Mouse (Mus musculus) adrenal gland, postnatal 4 days (tissue): ENCODE measurements around the gene Ncor2. TPM values are rescaled to one million over a fixed set of nuclear protein-coding genes. Genes with fewer than 3 reads are reported as not detected.

Experiments used
- DNase-seq, 2 experiments: peaks; one replicate each; pipeline ENCODE4 v3.0.0; 2021 to 2022; ENCODE audit warnings: low spot score in 2 of 2, mixed read lengths in 2 of 2
- total RNA-seq, 2 experiments: library from RNA; stranded (reverse); gene quantifications; 2 replicates each; pipeline ENCODE4 v1.2.3; 2021

Ncor2 gene
- total RNA-seq, 2 experiments from 2014 or later, result 240 to 243 TPM

- DNase-seq, result no peak
Observed at GRCm38 (mm10) chr5:125103396-125103795, 75.6 kb downstream of the Ncor2 start.

DNA sequence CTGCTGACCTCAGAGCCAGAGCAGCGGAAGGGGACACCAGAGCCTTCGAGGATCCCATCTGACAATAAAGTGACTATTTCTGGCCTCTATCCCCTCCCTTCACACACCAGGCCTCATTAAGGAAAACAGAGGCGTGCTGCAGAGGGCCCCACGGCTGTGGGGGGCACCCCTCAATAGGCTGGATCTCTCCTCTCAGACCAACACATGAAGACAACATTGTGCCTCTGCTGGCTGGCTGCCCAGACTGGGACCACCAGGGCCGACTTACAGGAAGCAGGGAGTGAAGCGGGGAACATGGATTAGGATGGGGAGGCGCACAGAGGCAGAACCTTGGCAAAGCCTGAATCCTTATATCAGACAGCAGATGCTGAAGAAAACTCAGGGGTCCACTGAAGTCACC, 76.1 kb downstream of the Ncor2 start:
- no peak for DNase-seq

DNA sequence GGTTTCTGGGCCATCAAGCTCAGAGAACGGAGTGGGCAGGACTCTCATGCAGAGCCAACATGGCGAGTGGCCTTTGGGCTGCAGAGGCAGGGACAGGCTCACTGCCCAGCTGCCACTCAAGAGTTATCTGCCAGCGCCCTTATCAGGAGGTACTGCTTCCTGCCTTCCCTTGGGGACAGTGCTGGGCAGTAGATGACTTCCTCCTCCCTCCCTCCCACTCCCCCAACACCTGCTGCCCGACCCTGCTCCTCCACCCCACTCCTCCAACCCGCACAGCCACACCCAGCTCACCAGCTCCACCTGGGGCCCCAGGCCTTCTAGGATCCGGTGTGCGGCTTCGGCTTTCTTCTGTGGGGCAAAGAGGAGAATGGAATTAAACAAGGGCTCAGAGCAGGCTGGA, 76.7 kb downstream of the Ncor2 start:
- DNase-seq, result no peak

DNA sequence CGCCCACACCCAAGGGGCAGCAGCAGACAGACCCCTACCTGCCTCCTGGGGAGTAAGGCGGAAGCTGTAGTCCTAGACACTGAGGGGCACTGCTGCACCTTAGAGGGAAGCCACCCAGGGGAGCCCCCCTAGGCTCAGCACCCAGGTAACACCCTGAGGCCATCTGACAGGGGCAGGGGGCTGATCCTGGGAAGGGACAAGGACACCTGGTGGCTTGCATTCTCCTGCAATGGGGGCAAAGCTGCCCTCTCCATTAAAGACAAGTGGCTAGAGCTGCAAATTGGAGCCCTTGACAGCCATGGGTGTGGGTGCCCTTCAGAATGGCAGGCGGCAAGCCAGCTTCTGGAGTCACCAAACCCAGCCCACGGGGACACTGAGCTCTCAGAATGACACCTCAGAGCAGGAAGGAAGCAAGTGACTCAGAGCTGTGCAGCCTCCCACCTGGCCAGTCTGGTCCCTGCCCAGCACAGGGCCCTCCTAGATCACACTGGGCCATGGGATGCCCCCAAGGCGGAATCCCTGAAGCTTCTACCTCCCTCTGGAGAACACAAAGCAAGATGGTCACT, 79.2 kb downstream of the Ncor2 start:
- DNase-seq, result no peak

- no peak for DNase-seq
Observed at GRCm38 (mm10) chr5:125098692-125099091, 80.3 kb downstream of the Ncor2 start.

DNA sequence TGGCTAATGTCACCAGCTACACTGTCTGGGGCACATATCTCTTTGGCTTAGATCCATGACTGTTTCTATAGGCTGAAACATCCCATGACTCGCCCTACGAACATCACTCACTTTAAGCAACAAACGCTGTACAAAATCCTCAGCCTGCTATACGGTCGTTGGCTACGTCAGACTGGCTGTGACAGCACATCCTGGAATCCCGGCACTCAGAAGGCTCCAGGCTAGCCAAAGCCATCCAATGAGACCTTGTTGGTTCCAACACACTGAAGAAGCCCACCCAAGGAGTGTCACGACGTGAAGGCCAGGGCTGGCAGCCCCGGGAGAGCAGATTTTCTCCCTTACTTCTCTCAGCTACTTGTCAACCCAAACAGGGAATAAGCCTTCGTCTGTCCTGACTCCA, 82.7 kb downstream of the Ncor2 start:
- no peak for DNase-seq

- no peak for DNase-seq
Observed at GRCm38 (mm10) chr5:125095525-125096175, 83.4 kb downstream of the Ncor2 start.

GRCm38 (mm10) chr5:125093795-125094194, 85.2 kb downstream of the Ncor2 start:
- DNase-seq, result no peak

DNA sequence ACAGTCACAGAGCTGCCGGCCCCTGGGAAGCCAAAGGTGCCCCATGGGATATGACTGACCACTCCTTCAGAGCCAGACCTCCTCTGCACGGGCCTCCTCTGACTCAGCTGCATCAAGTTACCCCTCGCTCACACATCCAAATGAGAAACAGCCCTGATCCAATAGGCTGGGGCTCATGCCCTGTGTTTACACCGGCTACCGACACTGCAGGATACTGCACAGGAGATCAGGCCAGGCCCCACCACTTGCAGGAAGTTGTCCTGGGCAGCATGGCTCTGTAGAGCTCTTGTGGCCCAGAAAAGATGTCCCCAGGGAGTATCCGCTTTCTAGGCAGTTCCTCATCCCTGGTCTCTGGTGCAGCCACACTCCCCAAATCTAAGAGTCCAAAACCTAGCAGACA, 90.9 kb downstream of the Ncor2 start:
- DNase-seq, result no peak

DNA sequence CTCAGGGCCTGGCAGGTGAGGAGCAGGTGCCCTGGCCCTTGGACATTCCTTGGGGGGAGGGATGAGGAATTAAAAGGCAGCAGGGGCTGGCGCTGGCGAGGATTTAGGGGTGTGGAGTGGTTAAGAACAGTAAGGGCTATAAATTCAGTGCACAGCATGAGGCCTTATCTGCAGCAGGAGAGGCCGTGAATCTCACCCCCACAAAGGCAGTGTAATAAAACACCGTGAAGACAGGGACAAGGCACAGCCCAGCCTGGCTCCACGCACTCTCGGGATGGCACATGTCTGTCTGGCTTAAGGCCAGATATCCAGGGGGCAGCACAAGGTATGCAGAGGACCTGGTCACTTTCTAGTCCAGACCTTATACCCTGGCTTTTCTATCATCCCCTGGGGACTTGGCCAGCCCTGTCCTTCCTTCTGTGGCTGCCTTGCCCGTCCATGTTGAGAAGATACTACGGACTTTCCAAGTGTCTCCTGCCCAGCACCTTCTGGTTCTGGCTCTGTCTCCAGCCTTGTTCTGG, 93.9 kb downstream of the Ncor2 start:
- no peak for DNase-seq

GRCm38 (mm10) chr5:125083674-125084073, 95.3 kb downstream of the Ncor2 start:
- no peak for DNase-seq

DNA sequence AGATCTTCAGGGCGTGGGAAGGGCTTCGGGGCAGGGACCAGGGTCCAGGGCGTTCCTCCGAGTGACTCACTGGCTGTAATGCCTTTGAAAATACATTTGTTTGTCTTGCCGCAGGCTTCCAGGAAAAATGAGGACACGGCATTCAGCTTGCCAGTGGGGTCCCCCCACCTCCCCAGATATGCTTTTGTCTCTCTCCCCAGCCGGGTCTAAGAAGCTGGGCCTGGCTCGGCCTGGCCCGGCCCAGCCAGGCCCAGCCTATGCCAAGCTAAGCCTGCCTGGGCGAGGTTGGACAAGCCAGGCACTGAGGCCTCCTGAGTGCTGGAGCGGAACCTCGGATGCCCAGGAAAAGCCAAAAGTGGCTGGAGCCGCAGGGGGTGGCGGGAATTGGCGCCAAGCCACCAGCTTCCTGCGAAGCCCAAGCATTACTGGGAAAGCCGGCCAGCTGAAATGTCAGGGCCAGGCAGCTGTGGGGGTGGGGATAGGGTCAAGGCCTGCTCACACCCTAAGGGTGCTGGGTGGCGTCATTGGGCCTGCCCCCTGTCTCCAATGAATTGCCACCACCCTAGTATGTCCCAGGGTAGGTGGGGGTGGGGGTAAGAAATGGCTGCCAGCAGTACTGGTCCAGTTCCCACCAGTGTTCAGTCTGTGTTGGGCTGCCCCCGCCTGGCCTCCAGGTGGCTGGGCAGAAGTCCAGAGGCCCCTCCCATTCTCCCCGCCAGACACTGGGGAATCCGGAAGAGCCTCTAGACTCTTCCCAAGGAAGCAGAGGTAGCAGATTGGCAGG, 97.5 kb downstream of the Ncor2 start:
- peak; percentile 75 to 77 for DNase-seq

- no peak for DNase-seq
Observed at GRCm38 (mm10) chr5:125080787-125081317, 98.2 kb downstream of the Ncor2 start.

DNA sequence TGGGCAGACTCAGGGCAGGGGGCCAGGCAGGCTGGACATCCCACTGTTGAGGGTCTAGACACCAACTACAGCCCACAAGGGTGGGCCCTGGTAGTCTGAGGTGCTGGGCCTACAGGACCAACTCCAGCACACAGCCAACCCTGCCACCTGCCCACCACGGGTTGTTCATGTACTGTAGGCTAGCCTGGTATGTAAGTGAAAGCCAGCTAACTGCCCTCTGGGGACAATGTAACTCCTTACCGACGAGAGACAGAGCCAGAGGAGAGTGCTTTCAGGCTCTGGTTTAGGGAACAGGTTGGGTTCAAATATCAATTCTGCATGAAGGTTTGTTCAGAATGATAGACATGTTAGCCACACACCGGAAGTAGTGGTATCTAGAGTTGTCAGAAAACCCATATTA, 98.7 kb downstream of the Ncor2 start:
- no peak for DNase-seq

DNA sequence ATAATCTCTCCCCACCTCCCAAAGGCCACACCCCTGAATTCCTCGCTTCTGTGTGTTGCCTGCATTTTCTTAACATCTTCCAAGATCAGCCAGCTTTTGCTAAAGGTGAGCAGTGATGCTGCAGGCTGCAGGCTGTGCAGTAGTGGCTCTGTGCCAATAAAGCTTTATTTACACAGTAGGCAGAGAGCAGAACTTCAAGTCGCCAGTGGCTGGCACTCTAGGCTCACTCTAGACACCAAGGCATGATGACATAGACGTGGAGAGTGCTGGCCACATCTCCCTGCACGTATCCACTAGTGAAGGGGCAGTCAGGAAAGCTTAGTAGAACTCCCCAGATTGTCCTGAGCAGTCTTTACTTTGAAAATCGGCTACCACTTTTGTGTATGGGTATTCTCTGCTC, 100.8 kb downstream of the Ncor2 start:
- DNase-seq, result no peak

- no peak for DNase-seq
Observed at GRCm38 (mm10) chr5:125076183-125076582, 102.8 kb downstream of the Ncor2 start.

GRCm38 (mm10) chr5:125074571-125075171, 104.3 kb downstream of the Ncor2 start:
- DNase-seq, result no peak

GRCm38 (mm10) chr5:125073896-125074295, 105.1 kb downstream of the Ncor2 start:
- no peak for DNase-seq

GRCm38 (mm10) chr5:125073335-125073734, 105.7 kb downstream of the Ncor2 start:
- no peak for DNase-seq

GRCm38 (mm10) chr5:125072425-125072824, 106.6 kb downstream of the Ncor2 start:
- no peak for DNase-seq

GRCm38 (mm10) chr5:125071919-125072318, 107.1 kb downstream of the Ncor2 start:
- no peak for DNase-seq

DNA sequence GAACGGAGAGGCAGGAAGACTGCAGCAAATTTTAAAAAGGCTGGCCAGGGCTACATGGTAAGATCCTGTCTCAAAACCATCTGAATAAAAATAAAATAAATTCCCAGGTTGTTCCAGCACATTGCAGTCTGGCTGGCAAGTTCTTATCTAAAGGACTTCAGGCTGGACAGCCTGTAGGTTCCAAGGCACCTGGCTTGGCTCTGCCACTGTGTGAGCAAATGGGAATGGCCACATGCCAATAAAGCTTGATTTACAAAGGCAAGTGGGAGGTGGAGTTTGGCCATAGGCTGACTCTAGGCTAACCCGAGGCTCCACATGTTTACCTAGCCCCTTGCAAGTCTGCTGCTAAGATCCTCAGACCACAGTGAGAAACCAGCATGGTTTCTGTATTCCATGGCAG, 108.6 kb downstream of the Ncor2 start:
- DNase-seq, result no peak
